Mouse (Mus musculus): ENCODE measurements around the gene Gpsm2.
"Not testable (repeated sequence)": the region's sequence is repeated elsewhere in the genome, so short reads cannot be mapped to it uniquely, and the experiment has no call there.

Gene Gpsm2

DNA sequence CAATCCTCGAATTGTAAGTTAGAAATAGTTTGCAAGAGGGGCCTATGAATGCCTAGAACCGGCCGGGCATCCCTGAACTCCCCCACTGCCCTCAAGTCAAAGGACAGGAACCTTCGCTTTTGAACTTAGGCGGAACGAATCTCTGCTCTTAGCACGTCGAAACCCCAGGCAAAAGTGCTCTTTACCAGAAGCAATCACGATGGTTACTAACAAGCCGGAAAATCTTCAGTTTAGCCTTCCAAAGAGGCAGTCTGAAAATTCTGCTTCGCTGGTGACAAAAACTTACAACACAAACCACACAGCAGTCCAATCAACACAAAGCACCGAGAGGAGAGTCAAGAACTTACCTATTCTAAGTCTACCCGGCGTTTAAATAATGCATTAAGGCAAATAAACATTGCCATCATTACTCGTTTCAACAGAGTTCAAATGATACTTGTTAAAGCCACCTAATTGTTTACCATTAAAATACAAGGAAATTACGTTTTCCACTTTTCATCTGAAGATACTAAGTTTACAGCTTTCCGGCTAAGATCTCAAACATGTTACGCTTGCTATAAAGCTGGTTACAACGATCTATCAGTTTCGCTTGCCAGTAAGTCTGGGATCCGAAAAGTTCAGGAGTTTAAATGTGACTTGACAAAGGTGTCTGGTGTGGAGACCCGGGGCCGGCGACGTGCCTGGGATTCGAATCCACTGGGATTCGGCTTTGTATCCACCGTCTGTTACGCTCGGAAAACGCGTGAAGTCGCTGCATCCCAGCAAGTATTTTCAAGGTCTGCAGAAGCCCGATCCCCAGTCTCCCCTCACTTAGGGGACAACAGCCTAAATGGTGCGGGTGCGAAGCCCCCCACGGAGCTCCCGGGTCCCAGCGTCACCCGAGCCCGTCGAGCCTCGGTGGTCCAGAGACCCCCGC lies 775 bp downstream of the Gpsm2 start:
- peak; percentile 15 for DNase-seq

DNA sequence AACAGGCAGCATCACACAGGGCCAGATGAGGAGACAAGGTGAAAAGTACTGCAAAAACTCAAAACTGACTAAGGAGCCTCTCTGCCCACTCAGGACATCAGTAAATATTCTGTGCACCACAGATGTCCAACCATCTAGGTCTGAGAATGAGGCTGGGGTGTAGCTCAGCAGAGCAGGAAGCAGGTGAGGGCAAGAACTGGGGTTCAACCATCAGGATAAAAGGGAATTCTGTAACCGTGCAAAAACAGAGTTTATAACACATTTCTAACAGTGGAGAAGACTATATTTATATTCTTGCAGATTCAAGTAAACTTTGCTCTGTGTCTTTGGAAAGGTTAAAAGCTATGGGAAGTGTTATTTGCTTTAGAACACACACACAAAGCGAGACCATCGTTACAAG lies 2.3 kb downstream of the Gpsm2 start:
- no peak for DNase-seq

DNA sequence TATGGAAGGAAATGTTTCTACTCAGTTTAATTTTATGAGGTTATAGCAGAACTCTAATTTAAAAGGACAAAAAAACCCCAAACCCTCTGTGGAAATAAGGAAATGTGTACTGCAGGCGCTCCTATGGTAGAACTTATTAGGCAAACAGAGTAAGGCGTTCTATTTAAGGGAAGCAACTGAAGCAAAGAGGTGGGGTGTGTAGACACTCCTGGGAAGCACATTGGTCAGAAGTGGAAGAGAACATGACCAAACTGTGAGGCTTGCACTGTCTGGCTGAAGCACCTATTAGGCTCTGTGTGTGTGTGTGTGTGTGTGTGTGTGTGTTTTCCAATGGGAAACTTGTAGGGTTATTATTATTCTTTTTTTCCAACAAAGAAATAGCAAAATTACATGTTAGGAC lies 2.8 kb downstream of the Gpsm2 start:
- no peak for DNase-seq

DNA sequence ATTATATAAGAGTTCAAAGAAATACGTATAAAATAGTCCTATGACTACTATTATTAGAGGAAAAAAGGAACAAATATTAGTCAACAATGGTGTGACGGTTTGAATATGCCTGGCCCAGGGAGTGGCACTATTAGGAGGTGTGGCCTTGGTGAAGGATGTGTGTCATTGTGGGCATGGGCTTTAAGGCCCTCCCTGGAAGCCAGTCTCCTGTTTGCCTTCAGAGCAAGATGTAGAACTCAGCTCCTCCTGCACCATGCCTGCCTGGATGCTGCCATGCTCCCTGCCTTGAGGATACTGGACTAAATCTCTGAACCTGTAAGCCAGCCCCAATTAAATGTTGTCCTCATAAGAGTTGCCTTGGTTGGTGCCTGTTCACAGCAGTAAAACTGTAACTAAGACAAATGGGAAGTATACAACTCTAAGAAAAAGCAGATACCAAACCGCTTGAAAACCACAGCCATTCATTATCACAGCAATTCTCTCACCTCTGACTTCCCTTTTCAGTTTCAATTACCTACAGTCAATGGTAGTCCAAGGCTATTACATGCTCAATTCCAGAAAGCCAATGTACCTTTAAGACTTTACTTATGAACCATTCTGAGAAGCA lies 4.1 kb downstream of the Gpsm2 start:
- DNase-seq: no peak

DNA sequence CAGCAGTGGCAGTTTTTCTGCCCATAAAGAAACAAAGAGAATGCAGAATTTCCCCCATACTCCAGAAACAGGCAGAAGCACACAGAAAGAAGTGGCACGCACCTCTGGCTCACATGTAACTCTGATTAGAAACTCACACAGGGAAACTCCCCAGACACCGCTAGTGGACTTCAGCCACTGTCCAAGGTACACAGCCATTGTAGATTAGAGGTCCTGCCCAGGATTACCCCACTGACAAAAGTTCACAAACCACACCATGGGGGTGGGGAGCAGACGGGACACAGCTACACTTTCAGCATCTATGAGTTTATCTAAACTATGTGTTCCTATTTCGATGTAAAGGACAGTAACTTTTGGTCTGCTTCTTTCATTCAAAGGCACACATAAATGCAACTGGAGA lies 7.3 kb downstream of the Gpsm2 start:
- DNase-seq: no peak

DNA sequence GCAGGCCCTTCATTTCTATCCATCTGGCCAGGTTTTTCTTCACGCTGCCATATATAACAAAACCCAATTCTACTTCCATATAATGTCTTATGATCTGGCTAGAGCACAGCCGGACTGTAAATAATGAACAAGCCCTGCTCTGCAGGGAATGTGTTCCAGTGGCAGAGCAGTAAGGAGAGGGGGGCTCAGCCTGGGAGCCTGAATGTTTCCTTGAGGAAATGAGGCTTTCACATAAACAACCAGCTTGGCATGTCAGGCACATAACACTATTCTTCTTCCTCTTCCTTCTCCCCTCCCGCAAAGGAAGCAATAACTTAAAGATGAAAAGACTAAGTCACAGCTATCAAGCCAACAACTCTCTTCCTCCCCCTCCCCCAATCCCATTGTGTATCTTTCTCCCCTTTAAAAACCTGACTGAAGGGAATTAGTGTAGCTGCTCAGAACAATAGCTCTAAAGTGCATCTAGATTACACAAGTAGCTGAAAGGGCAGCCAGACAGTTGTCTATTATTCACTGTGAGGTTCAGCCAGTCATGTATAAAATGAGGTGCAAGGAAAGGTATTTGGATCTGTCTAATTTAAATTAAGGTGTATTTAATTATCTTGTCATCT lies 8.9 kb downstream of the Gpsm2 start:
- DNase-seq: peak; percentile 43

DNA sequence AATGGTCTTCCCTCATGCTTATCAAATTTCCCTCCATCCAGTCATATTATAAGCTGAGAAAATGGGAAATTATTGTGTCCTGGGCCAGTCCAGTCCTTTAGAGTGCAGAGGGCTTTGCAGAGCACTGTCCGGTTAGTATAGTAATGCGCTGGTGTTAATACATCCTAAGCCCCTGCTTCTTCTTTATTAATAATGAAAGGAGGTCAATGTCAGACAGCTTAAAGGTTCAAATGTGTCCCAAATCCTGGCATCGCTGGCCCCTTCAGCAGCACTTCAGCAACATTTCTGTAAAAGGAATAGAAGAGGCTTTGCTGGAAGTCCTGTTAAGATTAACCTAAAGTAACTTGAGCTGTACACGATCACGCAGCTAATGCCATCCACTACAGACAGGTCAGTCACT lies 10.8 kb downstream of the Gpsm2 start:
- peak; percentile 15 for DNase-seq

DNA sequence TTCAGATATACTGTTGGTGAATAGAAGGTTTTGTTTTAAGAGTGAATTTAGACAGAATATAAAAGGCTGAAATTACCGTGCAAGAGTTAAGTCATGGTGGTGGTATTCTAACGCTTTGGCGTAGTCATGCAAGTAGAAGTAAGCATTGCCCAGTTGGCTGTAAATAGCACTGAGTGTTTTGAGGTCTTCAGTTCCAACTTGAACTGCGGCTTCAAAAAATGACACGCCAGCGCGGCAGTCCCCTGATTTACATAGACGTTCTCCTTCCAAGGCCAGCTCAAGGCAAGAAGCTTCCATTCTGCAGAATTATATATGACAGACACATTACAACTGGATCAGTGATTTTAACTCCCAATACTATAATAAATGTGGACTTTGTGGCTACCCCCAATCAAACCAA lies 19.3 kb downstream of the Gpsm2 start:
- no peak for DNase-seq

DNA sequence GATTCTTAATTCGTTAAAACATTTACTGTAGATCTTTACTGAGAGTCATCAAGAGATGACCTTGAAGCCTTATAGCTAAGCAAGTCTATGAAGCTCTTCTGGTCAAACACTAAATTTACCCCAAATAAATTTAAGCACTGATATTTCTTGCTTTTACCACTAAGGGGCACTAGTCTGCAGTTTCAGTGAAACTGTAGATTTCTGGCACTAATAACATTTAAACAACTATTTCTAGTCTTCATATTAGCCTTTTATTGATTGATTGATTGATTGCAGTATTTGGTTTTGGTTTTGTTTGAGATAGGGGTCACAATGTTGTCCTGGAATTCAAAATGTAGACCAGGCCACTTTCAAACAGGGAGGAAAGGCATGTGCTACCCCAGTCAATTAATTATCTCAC lies 20.9 kb downstream of the Gpsm2 start:
- peak; percentile 26 for DNase-seq

DNA sequence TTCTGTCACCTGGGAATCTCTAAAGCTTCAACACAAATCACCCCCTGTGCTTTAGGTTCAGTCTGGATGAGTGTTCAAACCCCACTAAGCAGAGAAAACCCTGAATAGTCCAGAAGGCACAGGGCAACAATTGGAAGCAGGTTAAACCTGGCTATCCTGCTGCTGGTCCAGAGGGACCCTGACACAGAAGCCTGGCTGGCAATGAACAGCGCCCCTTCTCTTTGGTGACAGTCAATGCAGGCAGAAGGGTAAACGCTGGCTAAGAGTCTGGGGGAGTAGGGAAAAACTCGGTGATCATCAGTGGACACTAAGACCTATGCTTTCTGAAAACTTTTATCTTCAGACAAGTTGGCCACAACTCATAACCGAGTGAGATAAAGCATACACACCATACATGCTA lies 22.3 kb downstream of the Gpsm2 start:
- DNase-seq: no peak

DNA sequence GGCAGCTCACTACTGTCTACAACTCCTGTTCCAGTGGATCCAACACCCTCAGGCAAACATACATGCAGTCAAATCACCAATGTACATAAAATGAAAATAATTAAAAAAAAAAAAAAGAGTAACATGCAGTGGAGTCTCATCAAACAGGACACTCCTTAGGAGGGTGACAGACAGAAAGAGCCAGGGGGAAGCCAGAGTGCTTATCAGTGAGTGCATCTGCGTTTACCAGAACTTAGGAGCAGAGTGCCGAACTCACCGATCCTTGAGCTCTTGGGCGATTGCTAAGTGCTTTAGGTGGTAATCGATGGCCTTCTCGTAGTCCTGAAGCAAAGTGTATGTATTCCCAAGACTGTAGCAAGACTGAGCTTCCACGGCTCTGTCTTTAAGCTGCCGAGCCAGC lies 23.4 kb downstream of the Gpsm2 start:
- no peak for DNase-seq

DNA sequence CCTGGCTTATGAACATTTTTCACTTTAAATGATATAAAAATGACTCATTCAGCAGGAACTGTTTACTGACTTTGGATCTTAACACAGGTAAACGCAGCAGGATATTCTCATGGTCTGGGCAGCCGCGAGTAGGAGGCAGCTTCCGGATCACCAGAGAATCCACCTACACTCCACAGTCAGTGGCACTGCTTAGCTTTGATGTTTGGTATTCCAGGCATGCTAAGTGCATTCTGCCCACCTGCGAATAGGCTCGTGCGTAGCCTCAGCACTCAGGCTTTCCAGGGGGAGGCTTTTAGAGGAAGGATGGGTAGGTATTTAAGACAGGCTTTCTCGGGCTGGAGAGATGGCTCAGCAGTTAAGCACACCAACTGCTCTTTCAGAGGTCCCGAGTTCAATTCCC lies 27.8 kb downstream of the Gpsm2 start:
- no peak for DNase-seq

DNA sequence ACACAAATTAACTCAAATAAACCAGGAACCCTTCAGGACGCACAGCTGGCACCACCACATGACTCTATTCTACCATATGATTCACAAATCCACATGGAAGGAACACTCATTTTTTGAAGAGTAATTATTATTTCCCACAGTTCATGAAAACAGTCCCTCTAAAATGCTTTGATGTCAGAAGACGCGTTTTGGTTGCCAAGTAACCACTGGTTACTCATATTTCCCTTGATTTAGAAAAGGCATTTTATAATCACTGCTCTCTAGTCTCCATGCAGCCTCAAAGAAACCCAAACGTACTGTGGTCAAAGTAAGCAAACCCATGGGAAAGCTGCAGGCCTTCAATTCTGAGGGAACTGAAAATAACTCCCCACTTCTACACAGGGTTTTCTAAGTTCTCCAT lies 32.1 kb downstream of the Gpsm2 start:
- DNase-seq: no peak

DNA sequence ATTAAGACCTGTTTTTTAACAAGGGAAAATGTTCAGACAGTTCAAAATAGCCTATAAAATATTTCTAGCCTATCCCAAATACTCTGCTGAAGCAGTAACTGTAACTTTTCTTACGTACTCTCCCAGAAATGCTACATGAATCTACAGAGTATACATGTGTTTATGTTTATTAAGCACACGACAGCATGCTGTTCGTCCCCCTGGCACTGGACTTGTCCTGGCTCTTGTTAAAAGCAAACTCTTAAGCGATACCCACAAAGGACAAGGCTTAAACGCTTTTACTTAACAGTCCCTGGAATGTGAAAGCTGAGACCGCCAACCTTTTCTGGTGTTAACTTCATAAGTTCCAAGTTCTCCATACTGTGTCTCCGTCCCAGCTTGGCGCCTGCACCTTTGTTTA lies 32.7 kb downstream of the Gpsm2 start:
- DNase-seq: no peak

DNA sequence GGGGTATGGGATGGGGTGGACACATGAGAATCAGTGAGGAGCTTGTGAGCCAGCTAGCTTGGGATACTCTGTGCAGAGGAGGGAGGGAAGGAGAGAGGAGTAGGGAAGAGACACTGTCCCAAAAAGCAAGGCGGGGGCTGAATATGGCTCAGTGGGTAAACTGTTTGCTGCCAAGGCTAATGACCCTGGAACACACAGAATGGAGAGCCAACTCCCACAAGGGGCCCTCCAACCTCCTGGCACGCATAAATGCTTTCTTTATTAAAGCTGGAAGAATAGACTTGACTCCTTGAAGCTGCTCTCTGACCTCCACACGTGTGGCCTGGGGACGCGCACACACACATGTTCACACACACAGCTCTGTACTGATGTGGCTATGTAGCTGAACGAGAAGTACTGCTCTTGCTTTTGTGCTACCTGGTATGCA lies 33.1 kb downstream of the Gpsm2 start:
- DNase-seq: no peak

DNA sequence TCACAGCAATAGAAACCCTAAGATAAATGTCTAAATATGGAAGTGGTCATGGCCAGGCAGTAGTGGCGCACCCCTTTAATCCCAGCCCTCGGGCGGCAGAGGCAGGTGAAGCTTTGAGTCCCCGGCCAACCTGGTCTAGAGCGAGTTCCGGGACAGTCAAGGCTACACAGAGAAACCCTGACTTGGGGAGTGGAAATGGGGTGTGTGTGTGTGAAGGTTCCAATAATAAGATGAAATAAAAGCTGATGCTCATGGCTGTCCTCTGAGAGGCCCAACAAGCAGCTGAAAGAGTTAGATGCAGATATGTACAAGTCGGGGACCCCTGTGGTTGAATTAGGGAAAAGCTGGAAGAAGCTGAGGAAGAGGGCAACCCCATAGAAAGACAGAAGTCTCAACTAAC lies 36.4 kb downstream of the Gpsm2 start:
- no peak for DNase-seq

DNA sequence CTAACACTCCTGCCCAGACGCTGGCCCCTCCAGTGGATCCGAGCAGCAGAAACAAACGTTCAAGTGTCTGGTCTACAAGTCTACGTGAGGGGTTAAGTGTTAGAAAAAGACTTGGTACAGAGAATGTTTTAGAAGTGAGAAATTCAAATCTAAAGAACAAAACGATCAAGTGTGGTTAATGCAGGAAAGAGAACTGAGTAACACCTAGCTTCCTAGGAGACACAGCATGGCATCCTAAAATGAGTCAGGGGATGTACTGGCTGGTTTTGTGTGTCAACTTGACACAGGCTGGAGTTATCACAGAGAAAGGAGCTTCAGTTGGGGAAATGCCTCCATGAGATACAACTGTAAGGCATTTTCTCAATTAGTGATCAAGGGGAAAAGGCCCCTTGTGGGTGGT lies 38.5 kb downstream of the Gpsm2 start:
- DNase-seq: not testable (repeated sequence)

DNA sequence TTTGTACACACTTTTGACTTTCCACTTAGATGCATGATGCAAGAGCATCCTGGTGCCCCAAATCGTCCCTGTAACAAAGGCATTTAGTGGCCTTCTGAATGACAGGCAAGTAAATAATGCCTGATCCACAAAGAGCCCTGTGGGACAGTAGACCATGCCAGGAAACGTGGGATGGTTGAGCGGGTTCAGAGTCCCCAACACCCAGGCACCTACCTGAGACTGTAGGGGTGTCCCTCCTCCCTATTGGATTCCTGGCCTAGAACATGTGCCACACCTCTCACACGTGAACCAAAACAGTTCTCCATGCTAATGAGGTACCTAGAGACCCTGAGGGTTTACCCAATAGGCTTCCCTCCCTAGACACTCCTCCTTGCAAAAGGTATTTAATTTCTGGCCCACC lies 41.1 kb downstream of the Gpsm2 start:
- no peak for DNase-seq

DNA sequence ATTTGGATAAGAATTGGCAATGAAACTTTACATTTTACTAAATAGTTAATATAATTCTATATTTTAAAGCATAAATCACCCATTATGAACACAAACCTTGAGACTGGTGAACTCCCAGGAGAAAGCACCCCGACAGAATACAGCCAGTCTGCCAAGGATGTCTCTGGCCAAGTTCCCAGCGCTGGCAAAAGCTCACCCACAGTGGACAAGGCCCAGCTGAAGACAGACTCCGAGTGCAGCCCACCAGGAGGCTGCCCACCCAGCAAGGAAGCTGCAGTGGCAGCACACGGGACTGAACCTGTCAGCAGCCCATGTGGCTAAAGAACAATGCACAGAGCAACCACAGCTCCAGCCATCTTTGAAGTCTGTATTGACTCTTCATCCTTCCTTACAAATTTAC lies 45.5 kb downstream of the Gpsm2 start:
- no peak for DNase-seq

DNA sequence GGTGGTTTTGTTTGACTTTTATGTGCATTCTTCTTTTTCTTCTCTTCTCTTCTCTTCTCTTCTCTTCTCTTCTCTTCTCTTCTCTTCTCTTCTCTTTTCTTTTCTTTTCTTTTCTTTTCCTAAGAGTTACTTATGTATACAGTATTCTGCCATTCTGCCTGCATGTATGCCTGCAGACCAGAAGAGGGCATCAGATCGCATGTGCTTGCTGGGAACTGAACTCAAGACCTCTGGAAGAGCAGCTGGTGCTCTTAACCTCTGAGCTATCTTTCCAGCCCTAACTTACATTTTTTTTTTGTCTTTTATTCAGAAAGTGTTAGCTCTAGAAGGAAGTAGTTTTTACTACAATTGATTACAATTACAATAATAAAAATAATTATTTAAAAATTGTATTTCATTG lies 61.2 kb downstream of the Gpsm2 start:
- DNase-seq: no peak

DNA sequence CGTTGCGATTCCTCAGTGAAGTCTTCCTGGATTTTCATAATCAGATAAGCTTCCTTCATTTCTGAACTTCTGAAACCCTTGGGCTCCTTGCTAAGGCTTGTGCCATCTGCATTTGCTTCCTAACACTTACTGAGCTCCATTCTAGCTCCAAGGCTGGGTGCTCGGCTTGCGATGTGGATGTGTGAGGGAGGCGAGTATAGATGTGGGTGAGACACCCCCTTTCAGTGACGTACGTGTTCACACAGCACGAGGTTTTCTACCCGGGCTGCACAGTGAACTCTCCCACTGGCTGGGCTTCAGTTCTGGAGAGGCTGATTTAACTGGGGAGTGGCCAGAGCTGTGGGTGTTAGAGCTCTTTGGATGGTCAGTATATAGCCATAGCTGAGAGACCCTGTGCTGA lies 63.5 kb downstream of the Gpsm2 start:
- no peak for DNase-seq

DNA sequence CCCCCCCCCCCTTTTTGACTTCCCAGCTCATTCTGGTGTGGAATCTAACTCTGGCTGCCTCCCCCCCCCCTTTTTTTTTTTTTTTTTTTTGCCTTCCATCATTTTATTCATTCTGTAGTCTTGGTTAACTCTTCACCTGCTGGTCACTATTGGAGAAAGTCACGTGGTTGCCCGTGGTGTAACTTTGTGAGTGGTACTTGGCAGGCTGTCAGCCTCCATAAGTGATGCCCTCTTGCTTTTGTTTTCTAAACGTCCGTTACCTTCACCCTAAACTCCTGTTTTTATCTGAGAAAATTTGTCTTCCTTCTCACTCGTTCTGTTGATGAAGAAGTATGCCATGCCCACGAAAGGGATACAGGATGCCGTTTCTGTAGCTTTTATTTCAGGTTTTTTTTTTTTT lies 66.6 kb downstream of the Gpsm2 start:
- no peak for DNase-seq

DNA sequence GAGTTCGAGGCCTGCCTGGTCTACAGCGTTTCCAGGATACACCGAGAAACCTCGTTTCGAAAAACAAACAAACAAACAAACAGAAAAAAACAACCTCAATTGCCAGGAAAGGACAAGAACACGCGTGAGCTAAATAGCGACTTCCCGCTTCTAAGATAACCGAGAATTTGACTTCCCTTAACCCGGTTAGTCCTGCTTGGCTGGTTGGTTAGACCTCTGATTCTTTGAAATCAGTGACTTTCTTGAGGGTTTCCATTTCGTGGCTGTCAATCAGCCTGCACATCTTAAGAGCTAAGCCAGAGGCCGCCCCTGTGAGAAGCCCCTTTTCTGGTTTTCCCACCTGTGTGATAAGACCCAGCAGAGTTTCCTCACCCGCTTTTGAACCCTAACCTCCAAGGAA lies 67.5 kb downstream of the Gpsm2 start:
- no peak for DNase-seq

DNA sequence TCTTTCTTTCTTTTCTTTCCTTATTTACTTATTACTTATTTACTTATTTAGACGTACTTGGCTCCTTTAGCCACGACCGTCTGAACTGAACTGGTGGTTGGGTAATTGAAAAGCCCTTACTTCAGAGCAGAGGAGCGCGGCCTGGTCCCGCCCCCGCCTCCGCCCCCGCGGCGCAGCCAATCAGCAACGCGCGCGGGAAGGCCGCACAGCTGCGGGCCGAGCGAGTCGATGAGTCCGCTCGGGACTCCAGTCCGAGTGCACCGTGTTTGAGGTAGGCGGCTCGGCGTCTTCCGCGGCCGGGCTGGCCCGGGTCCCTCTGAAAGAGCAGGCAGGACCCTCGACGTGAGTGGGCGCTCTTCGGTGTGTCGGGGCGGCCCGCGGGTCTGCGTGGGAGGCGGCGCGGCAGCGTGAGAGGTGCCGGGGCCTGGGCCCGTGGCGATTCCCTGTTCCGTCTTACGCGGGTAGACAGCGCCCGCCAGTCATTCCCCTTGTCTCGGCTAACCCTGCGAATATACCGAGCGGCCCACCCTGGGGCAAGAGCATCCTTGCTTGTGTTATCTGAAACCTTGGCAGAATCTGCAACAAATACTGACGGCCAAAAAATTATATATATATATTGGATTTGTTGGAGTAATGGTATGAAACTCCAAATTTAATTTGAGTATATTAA lies 68.3 kb downstream of the Gpsm2 start, which contains the start of gene Clcc1:
Gene Clcc1, plus strand, starts transcription at position 204 of the 670 bp plus-strand sequence.
- peak; percentile 96 for DNase-seq

Measured in retina, postnatal 1 day (tissue).